Mouse (Mus musculus): ENCODE data around the gene Prdx2. TPM values are rescaled to one million over a fixed set of nuclear protein-coding genes. Genes with fewer than 3 reads are reported as not detected.

Gene Prdx2
- polyA plus RNA-seq, 1 experiment from 2014 or later: 590 TPM

GRCm38 (mm10) chr8:85013230-85013840 is 43.9 kb downstream of the Prdx2 start:
- Histone ChIP-seq H3K4me2 (ENCODE audit: low read depth, low read length) (peak overlapping the region; percentile 78), H3K27me3 (replicated peaks; ENCODE audit: control insufficient read depth, insufficient read depth, low read length) (peaks cover 21% of the 10 kb centered on the region), H3K36me3 (ENCODE audit: control insufficient read depth, insufficient read depth, low read length) (0 out of 2 replicates have a peak, but pooled peaks cover 1% of the 10 kb centered on the region), H3K9me3 (ENCODE audit: control insufficient read depth, low read length) (no peaks in the 10 kb centered on the region), H3K4me1 (ENCODE audit: control insufficient read depth, insufficient read depth, low read length) (no peaks in the 10 kb centered on the region), H3K9ac (ENCODE audit: low read depth, low read length) (peak overlapping the region; percentile 55), H3K4me3 (ENCODE audit: low read length) (peak overlapping the region; percentile 39), H3K27ac (ENCODE audit: low read length) (no peak overlapping the region)
- WGBS: 4% methylated on average over 26 of the region's 26 CpGs
- ATAC-seq: peak; percentile 69

GRCm38 (mm10) chr8:85014431-85014830 is 45.0 kb downstream of the Prdx2 start, which contains the start of gene Best2:
TSS of gene Best2 (minus strand) at chr8:85014531.
- WGBS: 36% methylated on average over 2 of the region's 2 CpGs
- peak within 1 kb of the TSS; percentile 55 for H3K9ac ChIP-seq (ENCODE audit: low read depth, low read length)
- H3K27ac ChIP-seq (ENCODE audit: low read length): no peak within 1 kb of the TSS
- H3K4me1 ChIP-seq (ENCODE audit: control insufficient read depth, insufficient read depth, low read length): no peaks in the 10 kb centered on the region
- peak within 1 kb of the TSS; percentile 39 for H3K4me3 ChIP-seq (ENCODE audit: low read length)
- no peak for ATAC-seq
- H3K27me3 ChIP-seq (replicated peaks; ENCODE audit: control insufficient read depth, insufficient read depth, low read length): peaks cover 17% of the 10 kb centered on the region
- H3K36me3 ChIP-seq (ENCODE audit: control insufficient read depth, insufficient read depth, low read length): 0 out of 2 replicates have a peak, but pooled peaks cover 4% of the 10 kb centered on the region
- H3K9me3 ChIP-seq (ENCODE audit: control insufficient read depth, low read length): no peaks in the 10 kb centered on the region
- H3K4me2 ChIP-seq (ENCODE audit: low read depth, low read length): peak within 1 kb of the TSS; percentile 78

GRCm38 (mm10) chr8:85016724-85017123 is 47.3 kb downstream of the Prdx2 start:
- H3K4me3 ChIP-seq (ENCODE audit: low read length): no peak overlapping the region
- 67% methylated on average over 10 of the region's 10 CpGs for WGBS

GRCm38 (mm10) chr8:85017209-85017608 is 47.8 kb downstream of the Prdx2 start:
- H3K4me3 ChIP-seq (ENCODE audit: low read length): no peak overlapping the region
- no peak for ATAC-seq
- no peak overlapping the region for H3K27ac ChIP-seq (ENCODE audit: low read length)
- no peaks in the 10 kb centered on the region for H3K4me1 ChIP-seq (ENCODE audit: control insufficient read depth, insufficient read depth, low read length)
- peaks cover 3% of the 10 kb centered on the region for H3K27me3 ChIP-seq (replicated peaks; ENCODE audit: control insufficient read depth, insufficient read depth, low read length)
- H3K4me2 ChIP-seq (ENCODE audit: low read depth, low read length): no peak overlapping the region
- WGBS: 47% methylated on average over 5 of the region's 5 CpGs
- H3K9me3 ChIP-seq (ENCODE audit: control insufficient read depth, low read length): no peaks in the 10 kb centered on the region
- H3K9ac ChIP-seq (ENCODE audit: low read depth, low read length): no peak overlapping the region
- peaks cover 7% of the 10 kb centered on the region; the same call in 1 of the 2 replicates for H3K36me3 ChIP-seq (ENCODE audit: control insufficient read depth, insufficient read depth, low read length)

More at GRCm38 (mm10) chr8:85016724-85017123, 47.3 kb downstream of the Prdx2 start:
- Histone ChIP-seq H3K4me1 (ENCODE audit: control insufficient read depth, insufficient read depth, low read length) (no peaks in the 10 kb centered on the region), H3K36me3 (ENCODE audit: control insufficient read depth, insufficient read depth, low read length) (peaks cover 7% of the 10 kb centered on the region; the same call in 1 of the 2 replicates), H3K4me2 (ENCODE audit: low read depth, low read length) (no peak overlapping the region), H3K9me3 (ENCODE audit: control insufficient read depth, low read length) (no peaks in the 10 kb centered on the region), H3K9ac (ENCODE audit: low read depth, low read length) (no peak overlapping the region), H3K27me3 (replicated peaks; ENCODE audit: control insufficient read depth, insufficient read depth, low read length) (peaks cover 3% of the 10 kb centered on the region), H3K27ac (ENCODE audit: low read length) (no peak overlapping the region)
- no peak for ATAC-seq

- H3K9me3 ChIP-seq (ENCODE audit: control insufficient read depth, low read length): no peaks in the 10 kb centered on the region
- H3K4me3 ChIP-seq (ENCODE audit: low read length): no peak overlapping the region
- WGBS: 90% methylated on average over 3 of the region's 3 CpGs
- no peak overlapping the region for H3K9ac ChIP-seq (ENCODE audit: low read depth, low read length)
- H3K4me1 ChIP-seq (ENCODE audit: control insufficient read depth, insufficient read depth, low read length): peaks cover 19% of the 10 kb centered on the region
- no peak overlapping the region for H3K27ac ChIP-seq (ENCODE audit: low read length)
- no peak for ATAC-seq
- H3K27me3 ChIP-seq (replicated peaks; ENCODE audit: control insufficient read depth, insufficient read depth, low read length): no peaks in the 10 kb centered on the region
- H3K4me2 ChIP-seq (ENCODE audit: low read depth, low read length): no peak overlapping the region
- H3K36me3 ChIP-seq (ENCODE audit: control insufficient read depth, insufficient read depth, low read length): peaks cover 7% of the 10 kb centered on the region
Measured at GRCm38 (mm10) chr8:85021514-85022055, 52.2 kb downstream of the Prdx2 start.

- H3K27ac ChIP-seq (ENCODE audit: low read length): no peak overlapping the region
- peaks cover 27% of the 10 kb centered on the region for H3K4me1 ChIP-seq (ENCODE audit: control insufficient read depth, insufficient read depth, low read length)
- H3K4me2 ChIP-seq (ENCODE audit: low read depth, low read length): peak overlapping the region; percentile 81; the same call in 1 of the 2 replicates
- no peaks in the 10 kb centered on the region for H3K9me3 ChIP-seq (ENCODE audit: control insufficient read depth, low read length)
- H3K36me3 ChIP-seq (ENCODE audit: control insufficient read depth, insufficient read depth, low read length): peaks cover 2% of the 10 kb centered on the region
- ATAC-seq: no peak
- WGBS: 94% methylated on average over 3 of the region's 3 CpGs
- 0 out of 2 replicates have a peak overlapping the region, but pooled peaks have one; percentile 73 for H3K9ac ChIP-seq (ENCODE audit: low read depth, low read length)
- 0 out of 2 replicates have a peak overlapping the region, but pooled peaks have one; percentile 67 for H3K4me3 ChIP-seq (ENCODE audit: low read length)
- no peaks in the 10 kb centered on the region for H3K27me3 ChIP-seq (replicated peaks; ENCODE audit: control insufficient read depth, insufficient read depth, low read length)
Measured at GRCm38 (mm10) chr8:85023846-85024245, 54.5 kb downstream of the Prdx2 start.

Small RNAs within 50 kb of the gene (microRNA-seq; reads per million reads assigned to microRNA genes)
- not detected for gene Gm24197

Other genes starting within 250 kb of the Prdx2 start
- gene G430095P16Rik, start 246.6 kb upstream of the Prdx2 start, polyA plus RNA-seq (2015; fragmentation: Nextera tagmentation; extraction: Ambion mirVana): 2.0 and 2.6 TPM in 2 replicates
- gene Nfix, start 169.2 kb upstream of the Prdx2 start, polyA plus RNA-seq (2015; fragmentation: Nextera tagmentation; extraction: Ambion mirVana): 9.7 and 11.8 TPM in 2 replicates
- gene Dand5, start 146.8 kb upstream of the Prdx2 start, polyA plus RNA-seq (2015; fragmentation: Nextera tagmentation; extraction: Ambion mirVana): 4.2 and 4.4 TPM in 2 replicates
- 61.8 and 63.4 TPM in 2 replicates for gene Gadd45gip1, start 138.1 kb upstream of the Prdx2 start, polyA plus RNA-seq (2015; fragmentation: Nextera tagmentation; extraction: Ambion mirVana)
- 109 and 115 TPM in 2 replicates for gene Rad23a, start 128.9 kb upstream of the Prdx2 start, polyA plus RNA-seq (2015; fragmentation: Nextera tagmentation; extraction: Ambion mirVana)
- gene Calr, start 122.7 kb upstream of the Prdx2 start, polyA plus RNA-seq (2015; fragmentation: Nextera tagmentation; extraction: Ambion mirVana): 1,204 and 1,241 TPM in 2 replicates
- 86.0 and 91.7 TPM in 2 replicates for gene Farsa, start 112.6 kb upstream of the Prdx2 start, polyA plus RNA-seq (2015; fragmentation: Nextera tagmentation; extraction: Ambion mirVana)
- gene Syce2, start 97.5 kb upstream of the Prdx2 start, polyA plus RNA-seq (2015; fragmentation: Nextera tagmentation; extraction: Ambion mirVana): 39.5 and 45.4 TPM in 2 replicates
- 53.3 and 53.8 TPM in 2 replicates for gene Gcdh, start 75.7 kb upstream of the Prdx2 start, polyA plus RNA-seq (2015; fragmentation: Nextera tagmentation; extraction: Ambion mirVana)
- 4.9 and 10.3 TPM in 2 replicates for gene Klf1, start 67.7 kb upstream of the Prdx2 start, polyA plus RNA-seq (2015; fragmentation: Nextera tagmentation; extraction: Ambion mirVana)
- gene Dnase2a, start 61.0 kb upstream of the Prdx2 start, polyA plus RNA-seq (2015; fragmentation: Nextera tagmentation; extraction: Ambion mirVana): 7.3 and 10.2 TPM in 2 replicates
- 1.2 and 1.6 TPM in 2 replicates for gene Mast1, start 32.2 kb upstream of the Prdx2 start, polyA plus RNA-seq (2015; fragmentation: Nextera tagmentation; extraction: Ambion mirVana)
- gene Rtbdn, start 22.6 kb upstream of the Prdx2 start, polyA plus RNA-seq (2015; fragmentation: Nextera tagmentation; extraction: Ambion mirVana): 0.18 and 0.24 TPM in 2 replicates
- not detected in 2 replicates for gene Gm49661, start 154 bp upstream of the Prdx2 start, polyA plus RNA-seq (2015; fragmentation: Nextera tagmentation; extraction: Ambion mirVana)
- gene Rnaseh2a, start 180 bp downstream of the Prdx2 start, polyA plus RNA-seq (2015; fragmentation: Nextera tagmentation; extraction: Ambion mirVana): 102 and 120 TPM in 2 replicates
- gene Junb, start 9.1 kb downstream of the Prdx2 start, polyA plus RNA-seq (2015; fragmentation: Nextera tagmentation; extraction: Ambion mirVana): 18.2 and 25.5 TPM in 2 replicates
- gene Hook2, start 21.0 kb downstream of the Prdx2 start, polyA plus RNA-seq (2015; fragmentation: Nextera tagmentation; extraction: Ambion mirVana): 96.9 and 108 TPM in 2 replicates
- 0.09 and 0.28 TPM in 2 replicates for gene Best2, start 44.9 kb downstream of the Prdx2 start, polyA plus RNA-seq (2015; fragmentation: Nextera tagmentation; extraction: Ambion mirVana)
- gene Asna1, start 55.7 kb downstream of the Prdx2 start, polyA plus RNA-seq (2015; fragmentation: Nextera tagmentation; extraction: Ambion mirVana): 139 and 144 TPM in 2 replicates
- 79.0 and 81.4 TPM in 2 replicates for gene Trir, start 57.2 kb downstream of the Prdx2 start, polyA plus RNA-seq (2015; fragmentation: Nextera tagmentation; extraction: Ambion mirVana)
- 21.6 and 22.0 TPM in 2 replicates for gene Tnpo2, start 67.3 kb downstream of the Prdx2 start, polyA plus RNA-seq (2015; fragmentation: Nextera tagmentation; extraction: Ambion mirVana)
- 28.2 and 30.7 TPM in 2 replicates for gene Fbxw9, start 90.5 kb downstream of the Prdx2 start, polyA plus RNA-seq (2015; fragmentation: Nextera tagmentation; extraction: Ambion mirVana)
- gene Gm5741, start 98.4 kb downstream of the Prdx2 start, polyA plus RNA-seq (2015; fragmentation: Nextera tagmentation; extraction: Ambion mirVana): not detected in 2 replicates
- 56.0 and 57.4 TPM in 2 replicates for gene Dhps, start 102.2 kb downstream of the Prdx2 start, polyA plus RNA-seq (2015; fragmentation: Nextera tagmentation; extraction: Ambion mirVana)
- gene Wdr83os, start 111.2 kb downstream of the Prdx2 start, polyA plus RNA-seq (2015; fragmentation: Nextera tagmentation; extraction: Ambion mirVana): 138 and 146 TPM in 2 replicates
- gene Wdr83, start 111.7 kb downstream of the Prdx2 start, polyA plus RNA-seq (2015; fragmentation: Nextera tagmentation; extraction: Ambion mirVana): 39.7 and 43.8 TPM in 2 replicates
- 72.4 and 85.5 TPM in 2 replicates for gene Man2b1, start 113.7 kb downstream of the Prdx2 start, polyA plus RNA-seq (2015; fragmentation: Nextera tagmentation; extraction: Ambion mirVana)
- gene Zfp791, start 153.5 kb downstream of the Prdx2 start, polyA plus RNA-seq (2015; fragmentation: Nextera tagmentation; extraction: Ambion mirVana): 2.5 and 2.7 TPM in 2 replicates
- not detected in 2 replicates for gene Cks1brt, start 182.3 kb downstream of the Prdx2 start, polyA plus RNA-seq (2015; fragmentation: Nextera tagmentation; extraction: Ambion mirVana)

Measured in intestine, embryonic 16.5 days (tissue).